Mouse (Mus musculus): ENCODE data around the gene Tmem262. TPM values are rescaled to one million over a fixed set of nuclear protein-coding genes. Genes with fewer than 3 reads are reported as not detected.

Tmem262 gene
- total and polyA plus RNA-seq, 2 experiments from 2014 or later: not detected

DNA sequence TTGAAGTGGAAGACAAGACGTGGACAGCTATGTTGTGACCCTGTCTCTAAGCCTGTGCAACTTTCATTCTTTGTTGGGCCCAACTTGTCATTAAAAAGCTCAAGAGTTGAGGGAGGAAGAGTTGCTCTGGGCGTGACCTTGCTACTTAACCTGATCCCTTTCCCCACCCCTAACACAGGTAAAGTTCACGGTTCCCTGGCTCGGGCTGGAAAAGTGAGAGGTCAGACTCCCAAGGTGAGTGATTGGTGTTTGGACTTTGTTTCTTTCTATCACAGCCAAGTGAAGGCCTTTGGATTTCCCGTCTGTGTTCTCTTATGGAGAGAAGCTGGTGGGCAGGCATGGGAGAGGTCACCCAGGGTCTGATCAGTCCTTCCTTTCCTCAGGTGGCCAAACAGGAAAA, 20.9 kb upstream of the Tmem262 start:
- no peaks in the 10 kb centered on the region for H3K27me3 ChIP-seq (ENCODE audit: insufficient read depth, low read length)
- no peaks in the 10 kb centered on the region for H3K9me3 ChIP-seq (ENCODE audit: low read length)
- no peak for DNase-seq (ENCODE audit: low spot score)
- peak overlapping the region; percentile 86 for H3K4me2 ChIP-seq (ENCODE audit: low read depth, low read length)
- H3K9ac ChIP-seq (replicated peaks; ENCODE audit: low read length): peak overlapping the region; percentile 86; the same call in 1 of the 2 replicates
- peak overlapping the region; percentile 88 for H3K4me3 ChIP-seq (ENCODE audit: low read length)
- H3K27ac ChIP-seq: no peak overlapping the region
- TF ChIP-seq CTCF (IDR thresholded peaks at IDR 0.05; ENCODE audit: low read depth): no peak
- peaks cover 20% of the 10 kb centered on the region for H3K36me3 ChIP-seq (ENCODE audit: insufficient read depth, low read length)
- peaks cover 18% of the 10 kb centered on the region for H3K4me1 ChIP-seq (ENCODE audit: insufficient read depth, low read length)
- 81% methylated on average over 5 of the region's 5 CpGs for WGBS
- no peak for ATAC-seq

DNA sequence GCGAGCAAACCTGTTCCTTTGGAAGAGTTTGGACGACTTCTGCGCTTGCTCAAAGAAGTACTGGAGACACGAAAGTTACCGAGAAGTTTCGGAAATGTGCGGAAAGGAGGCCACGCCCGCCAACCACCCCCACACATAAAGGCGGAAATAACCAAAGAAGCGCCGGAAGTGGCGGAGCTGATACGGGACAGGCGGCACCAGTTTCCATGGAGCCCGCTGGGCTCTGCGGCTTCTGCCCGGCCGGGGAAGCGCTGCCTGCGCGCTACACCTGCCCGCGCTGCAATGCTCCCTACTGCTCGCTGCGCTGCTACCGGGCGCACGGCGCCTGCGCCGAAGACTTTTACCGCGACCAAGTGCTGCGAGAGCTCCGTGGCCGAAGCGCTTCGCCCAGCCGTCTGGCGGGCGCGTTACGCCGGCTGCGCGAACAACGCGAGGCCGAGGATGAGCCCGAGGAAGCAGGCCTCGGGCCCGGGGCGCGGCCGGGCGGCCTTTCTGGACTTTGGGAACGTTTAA, 18.8 kb upstream of the Tmem262 start, which contains the start of gene Znhit2:
Gene Znhit2, plus strand, starts transcription at position 172 of the 513 bp plus-strand sequence.
- Histone ChIP-seq H3K4me3 (ENCODE audit: low read length) (peak within 1 kb of the TSS; percentile 57), H3K9ac (replicated peaks; ENCODE audit: low read length) (peak within 1 kb of the TSS; percentile 99), H3K27ac (peak within 1 kb of the TSS; percentile 88), H3K4me1 (ENCODE audit: insufficient read depth, low read length) (peaks cover 19% of the 10 kb centered on the region), H3K36me3 (ENCODE audit: insufficient read depth, low read length) (peaks cover 4% of the 10 kb centered on the region; the same call in 1 of the 2 replicates), H3K27me3 (ENCODE audit: insufficient read depth, low read length) (no peaks in the 10 kb centered on the region), H3K9me3 (ENCODE audit: low read length) (no peaks in the 10 kb centered on the region), H3K4me2 (ENCODE audit: low read depth, low read length) (peak within 1 kb of the TSS; percentile 100)
- no peak; the same call in 1 of the 2 replicates for TF ChIP-seq CTCF (IDR thresholded peaks at IDR 0.05; ENCODE audit: low read depth)
- peak; percentile 80 for ATAC-seq
- under 1% methylated on average over 57 of the region's 58 CpGs for WGBS
- DNase-seq (ENCODE audit: low spot score): peak; percentile 97

DNA sequence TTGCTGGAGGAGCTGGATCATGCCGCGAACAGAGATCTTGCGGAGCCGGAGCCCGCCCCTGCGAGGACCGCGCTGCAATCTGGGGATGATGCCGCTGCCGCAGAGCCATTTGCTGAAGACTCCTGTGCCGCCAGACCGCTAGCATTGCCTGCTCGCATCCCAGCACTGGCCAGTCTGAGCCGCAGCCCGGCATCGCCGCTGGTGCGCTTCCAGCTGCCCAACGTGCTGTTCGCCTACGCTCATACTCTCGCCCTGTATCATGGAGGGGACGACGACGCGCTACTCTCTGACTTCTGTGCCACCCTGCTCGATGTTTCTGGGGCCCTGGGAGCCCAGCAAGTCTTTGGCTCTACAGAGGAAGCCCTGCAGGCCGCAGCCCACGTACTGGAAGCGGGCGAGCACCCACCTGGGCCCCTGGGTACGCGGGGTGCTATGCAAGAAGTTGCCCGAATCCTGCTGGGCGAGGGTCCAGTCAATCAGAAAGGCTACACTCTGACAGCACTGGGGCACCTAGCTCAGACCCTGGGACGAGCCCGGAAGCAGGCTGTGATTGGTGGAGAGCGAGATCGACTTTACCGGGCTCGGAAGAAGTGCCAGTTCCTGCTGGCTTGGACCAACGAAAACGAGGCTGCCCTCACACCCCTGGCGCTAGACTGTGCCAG, 18.1 kb upstream of the Tmem262 start:
- WGBS: under 1% methylated on average over 44 of the region's 44 CpGs
- peak; percentile 6; the same call in 1 of the 2 replicates for ATAC-seq

DNA sequence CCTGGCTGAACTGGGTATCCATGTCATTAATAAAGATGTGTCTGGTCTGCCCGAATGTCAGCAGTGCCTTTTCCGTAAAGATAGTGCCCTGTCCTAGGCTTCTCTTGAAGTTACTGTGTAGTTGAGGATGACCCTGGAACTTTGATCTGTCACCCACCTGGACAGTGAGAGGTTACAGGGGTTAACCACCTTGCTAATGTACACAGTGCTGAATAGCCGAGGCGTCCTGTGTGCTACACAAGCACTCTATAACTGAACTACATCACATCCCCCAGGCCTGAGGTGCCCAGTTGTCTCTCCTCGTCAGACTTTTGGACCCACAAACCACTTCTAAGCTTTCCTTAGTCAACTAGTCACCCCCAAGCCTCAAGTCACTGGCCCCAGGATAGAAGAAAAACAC, 17.4 kb upstream of the Tmem262 start:
- Histone ChIP-seq H3K27ac (peak overlapping the region; percentile 88), H3K9me3 (ENCODE audit: low read length) (no peaks in the 10 kb centered on the region), H3K9ac (replicated peaks; ENCODE audit: low read length) (peak overlapping the region; percentile 99), H3K27me3 (ENCODE audit: insufficient read depth, low read length) (no peaks in the 10 kb centered on the region), H3K4me2 (ENCODE audit: low read depth, low read length) (peak overlapping the region; percentile 100), H3K4me1 (ENCODE audit: insufficient read depth, low read length) (peaks cover 20% of the 10 kb centered on the region), H3K36me3 (ENCODE audit: insufficient read depth, low read length) (peaks cover 4% of the 10 kb centered on the region; the same call in 1 of the 2 replicates), H3K4me3 (ENCODE audit: low read length) (peak overlapping the region; percentile 57)
- DNase-seq (ENCODE audit: low spot score) (no peak), ATAC-seq (no peak)
- WGBS: 50% methylated on average over 5 of the region's 5 CpGs
- no peak for TF ChIP-seq CTCF (IDR thresholded peaks at IDR 0.05; ENCODE audit: low read depth)

More for the DNA sequence above, 18.1 kb upstream of the Tmem262 start:
- Histone ChIP-seq H3K27ac (peak overlapping the region; percentile 88), H3K36me3 (ENCODE audit: insufficient read depth, low read length) (peaks cover 4% of the 10 kb centered on the region; the same call in 1 of the 2 replicates), H3K4me3 (ENCODE audit: low read length) (peak overlapping the region; percentile 57), H3K9me3 (ENCODE audit: low read length) (no peaks in the 10 kb centered on the region), H3K4me2 (ENCODE audit: low read depth, low read length) (peak overlapping the region; percentile 100), H3K4me1 (ENCODE audit: insufficient read depth, low read length) (peaks cover 21% of the 10 kb centered on the region), H3K9ac (replicated peaks; ENCODE audit: low read length) (peak overlapping the region; percentile 99), H3K27me3 (ENCODE audit: insufficient read depth, low read length) (no peaks in the 10 kb centered on the region)
- peak; percentile 61 for DNase-seq (ENCODE audit: low spot score)
- no peak for TF ChIP-seq CTCF (IDR thresholded peaks at IDR 0.05; ENCODE audit: low read depth)

DNA sequence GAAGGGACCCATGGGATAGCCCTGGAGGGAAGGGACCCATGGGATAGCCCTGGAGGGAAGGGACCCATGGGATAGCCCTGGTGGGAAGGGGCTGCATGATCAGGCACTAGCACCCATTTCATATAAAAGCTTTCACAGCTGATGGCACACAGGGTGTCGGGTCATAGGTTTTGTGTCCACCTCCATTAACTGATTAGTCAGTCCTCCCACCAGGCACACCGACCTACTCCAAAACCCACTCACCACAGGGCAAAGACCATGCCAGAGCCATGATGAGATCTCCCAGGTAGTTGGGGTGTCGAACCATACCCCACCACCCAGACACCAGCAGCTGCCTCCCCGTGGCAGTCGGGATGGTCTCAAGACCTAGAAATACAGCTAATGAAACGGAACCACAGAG, 16.8 kb upstream of the Tmem262 start:
- 0 out of 2 replicates have a peak overlapping the region, but pooled peaks have one; percentile 100 for H3K4me2 ChIP-seq (ENCODE audit: low read depth, low read length)
- H3K9ac ChIP-seq (replicated peaks; ENCODE audit: low read length): 0 out of 2 replicates have a peak overlapping the region, but pooled peaks have one; percentile 6
- no peaks in the 10 kb centered on the region for H3K9me3 ChIP-seq (ENCODE audit: low read length)
- no peak overlapping the region for H3K4me3 ChIP-seq (ENCODE audit: low read length)
- no peak for TF ChIP-seq CTCF (IDR thresholded peaks at IDR 0.05; ENCODE audit: low read depth)
- DNase-seq (ENCODE audit: low spot score) (no peak), ATAC-seq (no peak)
- peaks cover 20% of the 10 kb centered on the region for H3K4me1 ChIP-seq (ENCODE audit: insufficient read depth, low read length)
- WGBS: 86% methylated on average over 6 of the region's 6 CpGs
- H3K27me3 ChIP-seq (ENCODE audit: insufficient read depth, low read length): no peaks in the 10 kb centered on the region
- H3K36me3 ChIP-seq (ENCODE audit: insufficient read depth, low read length): peaks cover 4% of the 10 kb centered on the region; the same call in 1 of the 2 replicates
- no peak overlapping the region for H3K27ac ChIP-seq

DNA sequence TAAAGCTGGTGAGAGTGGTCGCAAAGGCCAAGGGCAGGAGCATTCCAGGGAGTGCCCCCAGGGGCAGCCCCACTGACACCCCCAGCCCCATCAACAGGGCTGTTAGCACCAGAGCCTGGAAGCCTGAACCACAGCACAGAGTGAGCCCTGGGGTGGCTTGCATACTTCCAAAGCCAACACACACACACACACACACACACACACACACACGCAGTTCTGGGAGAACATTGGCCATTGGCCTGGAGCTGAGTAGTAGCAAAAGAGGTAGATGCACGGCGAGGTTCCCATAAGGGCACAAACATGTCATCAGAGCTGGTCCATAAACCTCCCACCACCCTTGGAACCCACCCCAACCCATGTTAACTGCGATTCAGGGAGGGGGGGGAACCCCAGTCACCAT, 13.3 kb upstream of the Tmem262 start:
- ATAC-seq (peak; percentile 8), DNase-seq (ENCODE audit: low spot score) (peak; percentile 22)
- Histone ChIP-seq H3K36me3 (ENCODE audit: insufficient read depth, low read length) (peaks cover 20% of the 10 kb centered on the region; the same call in 1 of the 2 replicates), H3K4me2 (ENCODE audit: low read depth, low read length) (peak overlapping the region; percentile 97), H3K4me3 (ENCODE audit: low read length) (peak overlapping the region; percentile 57), H3K4me1 (ENCODE audit: insufficient read depth, low read length) (peaks cover 15% of the 10 kb centered on the region), H3K27ac (peak overlapping the region; percentile 92), H3K9me3 (ENCODE audit: low read length) (no peaks in the 10 kb centered on the region), H3K27me3 (ENCODE audit: insufficient read depth, low read length) (no peaks in the 10 kb centered on the region), H3K9ac (replicated peaks; ENCODE audit: low read length) (peak overlapping the region; percentile 76)
- whole genome bisulfite sequencing: 29% methylated on average over 5 of the region's 5 CpGs
- no peak for TF ChIP-seq CTCF (IDR thresholded peaks at IDR 0.05; ENCODE audit: low read depth)
